Mouse (Mus musculus) embryonic fibroblast, embryonic 13.5 days (primary cell): ENCODE data around the gene Slc43a2.

Experiments used
- CTCF ChIP-seq: IDR thresholded peaks from 2 replicates; pipeline ENCODE4 v1.5.1; 2011; ENCODE audit warnings: mild to moderate bottlenecking, control low read depth, low read length, moderate library complexity, borderline replicate concordance; ENCODE audit not compliant: insufficient read depth
- POLR2A ChIP-seq: IDR thresholded peaks from 2 replicates; pipeline ENCODE4 v1.6.1; 2011; ENCODE audit warnings: low read depth, mild to moderate bottlenecking, control low read depth, low read length, moderate library complexity

- no peak for TF ChIP-seq POLR2A
- no peak for TF ChIP-seq CTCF
Measured at GRCm38 (mm10) chr11:75540710-75541581, 9.5 kb downstream of the Slc43a2 start.
